Mouse (Mus musculus): ENCODE data around the gene Zfp106.
A peak's percentile ranks its signal among the peaks of the same experiment; 100 is the strongest.

The Zfp106 gene

GRCm38 (mm10) chr2:120470856-120471255, 92.8 kb downstream of the Zfp106 start:
- no peak for DNase-seq (ENCODE audit: low read depth)

GRCm38 (mm10) chr2:120469715-120470114, 93.9 kb downstream of the Zfp106 start:
- DNase-seq (ENCODE audit: low read depth) = peak; percentile 64

GRCm38 (mm10) chr2:120469220-120469619, 94.4 kb downstream of the Zfp106 start:
- peak; percentile 86 for DNase-seq (ENCODE audit: low read depth)

GRCm38 (mm10) chr2:120468011-120468410, 95.6 kb downstream of the Zfp106 start:
- no peak for DNase-seq (ENCODE audit: low read depth)

- no peak for DNase-seq (ENCODE audit: low read depth)
These were observed 98.3 kb downstream of the Zfp106 start for GRCm38 (mm10) chr2:120465397-120465785.

- peak; percentile 61 for DNase-seq (ENCODE audit: low read depth)
These were observed 98.8 kb downstream of the Zfp106 start for GRCm38 (mm10) chr2:120464732-120465396.

- DNase-seq (ENCODE audit: low read depth) = no peak
These were observed 99.6 kb downstream of the Zfp106 start for GRCm38 (mm10) chr2:120464091-120464490.

- no peak for DNase-seq (ENCODE audit: low read depth)
These were observed 100.3 kb downstream of the Zfp106 start for GRCm38 (mm10) chr2:120463328-120463727.

GRCm38 (mm10) chr2:120460216-120460615, 103.4 kb downstream of the Zfp106 start:
- no peak for DNase-seq (ENCODE audit: low read depth)

All from 416B (cell line).